In the genomic region with DNA sequence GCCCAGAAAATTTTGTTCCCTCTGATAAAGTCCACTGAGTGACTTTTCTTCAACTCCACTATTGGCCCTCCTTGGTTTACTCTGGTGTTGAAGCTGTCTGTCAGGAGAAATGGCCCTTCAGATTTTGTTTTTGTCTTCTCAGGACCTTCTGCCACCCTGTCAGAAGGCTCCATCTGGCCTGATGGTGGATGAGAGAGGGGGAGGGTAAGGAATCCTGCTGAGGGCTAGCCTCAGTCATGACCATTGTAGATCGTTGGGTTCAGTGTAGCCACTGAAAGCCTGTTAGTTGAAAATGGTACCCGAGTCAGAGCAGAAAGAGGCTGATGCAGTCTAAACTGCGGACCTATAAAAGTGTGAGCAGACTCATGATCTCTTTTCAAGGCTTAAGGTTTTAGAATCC, we compare ENCODE assay signal across 39 mouse cellular contexts. TPM values are rescaled to one million over a fixed set of nuclear protein-coding genes. Genes with fewer than 3 reads are reported as not detected.
"Had no signal": no experiment of that assay in that cellular context is flagged by ENCODE, and none has a peak within 500 bp of the region (broad histone marks: within the 10 kb centered on the region; RNA-seq: fewer than 3 reads in every experiment).

No protein-coding gene starts in this region.

- H3K4me3 ChIP-seq: heart, adult 2 months; heart, embryonic 12.5 days; layer of hippocampus, adult 2 months; left cerebral cortex, adult 2 months; liver, embryonic 13.5 days; liver, embryonic 15.5 days had no signal

- ATAC-seq: hindbrain, postnatal 0 days; intestine, postnatal 0 days had no signal

- H3K4me2 ChIP-seq: liver, embryonic 11.5 days; liver, embryonic 13.5 days; liver, embryonic 15.5 days had no signal

- H3K27ac ChIP-seq: heart, adult 2 months; hindbrain, embryonic 13.5 days; hindbrain, embryonic 15.5 days; hindbrain, postnatal 0 days; layer of hippocampus, adult 2 months; left cerebral cortex, adult 2 months; limb, embryonic 13.5 days; liver, embryonic 13.5 days; liver, embryonic 15.5 days had no signal

- H3K9ac ChIP-seq: heart, embryonic 12.5 days; hindbrain, embryonic 13.5 days; limb, embryonic 13.5 days; liver, embryonic 13.5 days; liver, embryonic 15.5 days had no signal

- DNase-seq: gastrocnemius, postnatal 14 days; gastrocnemius, postnatal 36 days; heart, adult 11 months; heart, adult 2 months; heart, postnatal 10 days; heart, postnatal 36 days; kidney, adult 18-20 months; kidney, adult 8-10 months; kidney, postnatal 10 days; kidney, postnatal 25 days; kidney, postnatal 4 days; liver; liver, embryonic 13.5 days had no signal

- H3K27me3 ChIP-seq: heart, embryonic 12.5 days; hindbrain, embryonic 13.5 days; hindbrain, embryonic 15.5 days; limb, embryonic 13.5 days had no signal

- H3K4me1 ChIP-seq: liver, embryonic 13.5 days; liver, embryonic 15.5 days had no signal

- H3K36me3 ChIP-seq: heart, embryonic 12.5 days; hindbrain, embryonic 13.5 days; hindbrain, embryonic 15.5 days; limb, embryonic 13.5 days; liver, embryonic 13.5 days; liver, embryonic 15.5 days had no signal

- H3K9me3 ChIP-seq: heart, embryonic 12.5 days; hindbrain, embryonic 13.5 days; hindbrain, embryonic 15.5 days; limb, embryonic 13.5 days; liver, embryonic 13.5 days; liver, embryonic 15.5 days had no signal

RNA-seq across cellular contexts. Expression of a gene that starts 49.2 kb away (rescaled TPM):
- total RNA-seq: gastrocnemius, adult 18-20 months; gastrocnemius, adult 8-10 months; gastrocnemius, postnatal 14 days; gastrocnemius, postnatal 36 days; heart, adult 2 months; heart, postnatal 10 days; heart, postnatal 36 days; hematopoietic stem cell, adult 5-6 weeks; hindbrain, postnatal 0 days; layer of hippocampus, adult 2 months; layer of hippocampus, postnatal 10 days; layer of hippocampus, postnatal 25 days; left cerebral cortex, adult 2 months; left cerebral cortex, postnatal 14 days; left cerebral cortex, postnatal 36 days had no signal
- polyA plus RNA-seq: frontal cortex, adult 2 months; gonadal fat pad, adult 2 months; heart, adult 2 months; heart, embryonic 12.5 days; heart, embryonic 14.5 days; heart, embryonic 16.5 days; hindbrain, embryonic 11.5 days; hindbrain, embryonic 13.5 days; hindbrain, embryonic 15.5 days; hindbrain, postnatal 0 days; intestine, embryonic 14.5 days; kidney, embryonic 14.5 days; kidney, embryonic 16.5 days; limb, embryonic 11.5 days; limb, embryonic 13.5 days; liver, embryonic 11.5 days; liver, embryonic 13.5 days; liver, embryonic 15.5 days had no signal
